ENCODE assay signal across 8 mouse cellular contexts in genomic region chr13:92844586-92845221, GRCm38 (mm10). TPM values are rescaled to one million over a fixed set of nuclear protein-coding genes. Genes with fewer than 3 reads are reported as not detected.
DNase-seq lines count a peak whose midpoint lies in the region; ATAC-seq and TF ChIP-seq lines count a peak whose summit lies in the region.

Gene Mtx3, plus strand, starts transcription at chr13:92844760.

- peaks cover 46% of the 10 kb centered on the region for H3K4me1 ChIP-seq in erythroblast, embryonic 14.5 days (ENCODE audit: control insufficient read depth)
- H3K4me1 ChIP-seq in heart, embryonic 13.5 days, result peaks cover 13% of the 10 kb centered on the region; the same call in 1 of the 2 replicates
- 0 out of 2 replicates have a peak, but pooled peaks cover 5% of the 10 kb centered on the region for H3K4me1 ChIP-seq in kidney, postnatal 0 days (replicated peaks; ENCODE audit: insufficient read depth, low read length)
- H3K4me1 ChIP-seq in liver, embryonic 11.5 days (replicated peaks; ENCODE audit: control insufficient read depth, insufficient read depth, low read length), result peaks cover 13% of the 10 kb centered on the region

- no peak for TF ChIP-seq CTCF in brain, embryonic 14.5 days (IDR thresholded peaks at IDR 0.05; ENCODE audit: borderline replicate concordance, extremely low read depth, insufficient read depth, insufficient read length)
- no peak for TF ChIP-seq CTCF in kidney, postnatal 0 days (IDR thresholded peaks at IDR 0.05; ENCODE audit: low read depth)

- peak within 1 kb of the TSS; percentile 93 for H3K9ac ChIP-seq in heart, embryonic 13.5 days
- H3K9ac ChIP-seq in kidney, postnatal 0 days (ENCODE audit: low read depth, low read length), result peak within 1 kb of the TSS; percentile 85
- H3K9ac ChIP-seq in liver, embryonic 11.5 days (ENCODE audit: low read depth, low read length), result peak within 1 kb of the TSS; percentile 90

- peak; percentile 78; the same call in 1 of the 2 replicates for ATAC-seq in heart, embryonic 13.5 days (ENCODE audit: extremely low read depth, insufficient number of reproducible peaks, low FRiP score, low TSS enrichment)
- ATAC-seq in kidney, postnatal 0 days (replicated peaks; ENCODE audit: low FRiP score, low read depth), result peak; percentile 98
- ATAC-seq in liver, embryonic 11.5 days (replicated peaks; ENCODE audit: low FRiP score), result peak; percentile 81

- H3K27me3 ChIP-seq in erythroblast, embryonic 14.5 days (ENCODE audit: control insufficient read depth), result peaks cover 2% of the 10 kb centered on the region; the same call in 1 of the 2 replicates
- no peaks in the 10 kb centered on the region for H3K27me3 ChIP-seq in heart, embryonic 13.5 days (replicated peaks)
- H3K27me3 ChIP-seq in kidney, postnatal 0 days (ENCODE audit: insufficient read depth, low read length), result no peaks in the 10 kb centered on the region
- no peaks in the 10 kb centered on the region for H3K27me3 ChIP-seq in liver, embryonic 11.5 days (replicated peaks; ENCODE audit: control insufficient read depth, insufficient read depth, low read length)
- no peaks in the 10 kb centered on the region for H3K27me3 ChIP-seq in myocyte (ENCODE audit: control insufficient read depth, insufficient read depth, insufficient read length)

- H3K27ac ChIP-seq in heart, embryonic 13.5 days (replicated peaks), result peak within 1 kb of the TSS; percentile 85
- H3K27ac ChIP-seq in kidney, postnatal 0 days, result peak within 1 kb of the TSS; percentile 78; the same call in 1 of the 2 replicates
- H3K27ac ChIP-seq in liver, embryonic 11.5 days (ENCODE audit: low read depth, low read length), result peak within 1 kb of the TSS; percentile 85

- H3ac ChIP-seq in myocyte (ENCODE audit: control insufficient read depth, insufficient read length), result peak within 1 kb of the TSS; percentile 41

- DNase-seq in CD4-positive helper T cell, adult 2 months (ENCODE audit: low read depth, low spot score), result peak; percentile 83
- peak; percentile 93 for DNase-seq in brain, embryonic 14.5 days (ENCODE audit: low read depth)
- peak; percentile 90 for DNase-seq in kidney, postnatal 0 days (ENCODE audit: low spot score)
- DNase-seq in liver, embryonic 11.5 days (ENCODE audit: low spot score), result peak; percentile 86
- DNase-seq in spleen, postnatal 4 days (ENCODE audit: low spot score in 2 of 2), result peak; percentile 70 to 85

- WGBS in heart, embryonic 13.5 days, result 2% methylated on average over 40 of the region's 40 CpGs
- 2% methylated on average over 40 of the region's 40 CpGs for WGBS in kidney, postnatal 0 days
- 2% methylated on average over 40 of the region's 40 CpGs for WGBS in liver, embryonic 11.5 days

- no peaks in the 10 kb centered on the region for H3K79me2 ChIP-seq in myocyte (ENCODE audit: control insufficient read depth, insufficient read depth)

- TF ChIP-seq POLR2A in brain, embryonic 14.5 days (IDR thresholded peaks at IDR 0.05; ENCODE audit: borderline replicate concordance, extremely low read depth, insufficient read depth, insufficient read length, poor library complexity, severe bottlenecking), result peak; percentile 48; the same call in 1 of the 2 replicates
- TF ChIP-seq POLR2A in myocyte (IDR thresholded peaks at IDR 0.05; ENCODE audit: insufficient read length, low read depth), result peak; percentile 67

- peak within 1 kb of the TSS; percentile 74 for H3K4me2 ChIP-seq in heart, embryonic 13.5 days
- peak within 1 kb of the TSS; percentile 66 for H3K4me2 ChIP-seq in kidney, postnatal 0 days (ENCODE audit: low read length)
- H3K4me2 ChIP-seq in liver, embryonic 11.5 days, result peak within 1 kb of the TSS; percentile 70
- peak within 1 kb of the TSS; percentile 87 for H3K4me2 ChIP-seq in myocyte (ENCODE audit: low read depth)

- H3K4me3 ChIP-seq in erythroblast, embryonic 14.5 days (replicated peaks), result peak within 1 kb of the TSS; percentile 92
- peak within 1 kb of the TSS; percentile 93 for H3K4me3 ChIP-seq in heart, embryonic 13.5 days
- H3K4me3 ChIP-seq in kidney, postnatal 0 days (replicated peaks; ENCODE audit: low read depth, low read length), result peak within 1 kb of the TSS; percentile 85
- peak within 1 kb of the TSS; percentile 93 for H3K4me3 ChIP-seq in liver, embryonic 11.5 days (ENCODE audit: low read depth, low read length)
- H3K4me3 ChIP-seq in myocyte, result peak within 1 kb of the TSS; percentile 30

- H3K36me3 ChIP-seq in erythroblast, embryonic 14.5 days (ENCODE audit: control insufficient read depth), result peaks cover 21% of the 10 kb centered on the region
- H3K36me3 ChIP-seq in heart, embryonic 13.5 days, result peaks cover 31% of the 10 kb centered on the region
- peaks cover 17% of the 10 kb centered on the region for H3K36me3 ChIP-seq in kidney, postnatal 0 days (ENCODE audit: insufficient read depth, low read length)
- H3K36me3 ChIP-seq in liver, embryonic 11.5 days (ENCODE audit: control insufficient read depth, insufficient read depth, low read length), result peaks cover 3% of the 10 kb centered on the region; the same call in 1 of the 2 replicates
- H3K36me3 ChIP-seq in myocyte (ENCODE audit: control insufficient read depth, insufficient read depth), result peaks cover 7% of the 10 kb centered on the region

- no peaks in the 10 kb centered on the region for H3K9me3 ChIP-seq in erythroblast, embryonic 14.5 days (ENCODE audit: control insufficient read depth, low read length)
- no peaks in the 10 kb centered on the region for H3K9me3 ChIP-seq in heart, embryonic 13.5 days
- H3K9me3 ChIP-seq in kidney, postnatal 0 days (replicated peaks; ENCODE audit: low read length), result no peaks in the 10 kb centered on the region
- H3K9me3 ChIP-seq in liver, embryonic 11.5 days (ENCODE audit: control insufficient read depth, low read length), result no peaks in the 10 kb centered on the region

TF ChIP-seq in myocyte, 11 proteins besides CTCF, POLR2A, EP300 and RAD21:
- no peak for TF ChIP-seq CEBPB (IDR thresholded peaks at IDR 0.05; ENCODE audit: insufficient read depth, poor library complexity, severe bottlenecking)
- TF ChIP-seq MYOD1 (IDR thresholded peaks at IDR 0.05; ENCODE audit: control insufficient read depth in 1 of 3, insufficient read length in 2 of 3, low read depth in 2 of 3), result no peak
- TF ChIP-seq E2F4 (IDR thresholded peaks at IDR 0.05; ENCODE audit: insufficient read depth), result no peak
- TF ChIP-seq MAX (IDR thresholded peaks at IDR 0.05; ENCODE audit: low read depth), result peak; percentile 74
- TF ChIP-seq TCF12 (IDR thresholded peaks at IDR 0.05; ENCODE audit: insufficient read depth, poor library complexity, severe bottlenecking), result no peak
- TF ChIP-seq USF1 (IDR thresholded peaks at IDR 0.05; ENCODE audit: low read depth), result peak; percentile 90
- peak; percentile 28 for TF ChIP-seq POLR2AphosphoS2 (IDR thresholded peaks at IDR 0.05; ENCODE audit: insufficient read length, low read depth)
- no peak for TF ChIP-seq REST (IDR thresholded peaks at IDR 0.05; ENCODE audit: insufficient read depth, insufficient read length)
- no peak for TF ChIP-seq MYOG (IDR thresholded peaks at IDR 0.05; ENCODE audit: control insufficient read depth in 1 of 3, insufficient read depth in 1 of 3, insufficient read length in 2 of 3, low read depth in 2 of 3)
- no peak for TF ChIP-seq TCF3 (IDR thresholded peaks at IDR 0.05; ENCODE audit: insufficient read length, low read depth)

RNA-seq across cellular contexts. Expression of gene Mtx3, which starts in this region (rescaled TPM):
- polyA plus RNA-seq in brain, embryonic 14.5 days (2012; rRNA removed), result 21.0 and 21.4 TPM in 2 replicates
- polyA plus RNA-seq in erythroblast, embryonic 14.5 days (2012), result 0.01 TPM in 2 replicates
- polyA plus RNA-seq in heart, embryonic 13.5 days (2015; fragmentation: Nextera tagmentation; extraction: Ambion mirVana), result 2.3 and 3.0 TPM in 2 replicates
- 2.7 and 2.9 TPM in 2 replicates for polyA plus RNA-seq in kidney, postnatal 0 days (2015; fragmentation: Nextera tagmentation; extraction: Ambion mirVana)
- 2.8 and 3.2 TPM in 2 replicates for polyA plus RNA-seq in liver, embryonic 11.5 days (2014; fragmentation: Nextera tagmentation; extraction: Ambion mirVana)
- polyA plus RNA-seq in myocyte (2012; fragmentation: generic; extraction: Trizol), result 1.9 TPM

Comparison
In these comparisons a context has a peak if more than half of its experiments do, and no peak if none do; other contexts are left out.
1. Peak in every context shown above with its lines: DNase-seq, ATAC-seq, H3K4me3 ChIP-seq and H3K27ac ChIP-seq.
2. H3K4me3 ChIP-seq: peak in every context shown above with its lines; median percentile 93 in heart, embryonic 13.5 days; 93 in liver, embryonic 11.5 days; 92 in erythroblast, embryonic 14.5 days; 85 in kidney, postnatal 0 days; 30 in myocyte.